Mouse (Mus musculus) lung, postnatal 0 days (tissue): ENCODE data around the gene Lmntd1.

Experiments
- CTCF ChIP-seq: IDR thresholded peaks from 2 replicates; pipeline ENCODE4 v1.5.1; 2016; ENCODE audit warnings: antibody characterized with exemption, mild to moderate bottlenecking
- EP300 ChIP-seq: IDR thresholded peaks from 2 replicates; pipeline ENCODE4 v1.6.1; 2016; ENCODE audit warnings: antibody characterized with exemption, mild to moderate bottlenecking, control low read depth

- TF ChIP-seq CTCF (no peak), EP300 (no peak)
These were observed 270.7 kb downstream of the Lmntd1 start for GRCm38 (mm10) chr6:145343457-145343856.
